Mouse (Mus musculus): Measurements from ENCODE around the gene Lypd6. TPM values are rescaled to one million over a fixed set of nuclear protein-coding genes. Genes with fewer than 3 reads are reported as not detected.

Gene Lypd6
- polyA plus RNA-seq, 1 experiment from 2014 or later, result 10.3 TPM

DNA sequence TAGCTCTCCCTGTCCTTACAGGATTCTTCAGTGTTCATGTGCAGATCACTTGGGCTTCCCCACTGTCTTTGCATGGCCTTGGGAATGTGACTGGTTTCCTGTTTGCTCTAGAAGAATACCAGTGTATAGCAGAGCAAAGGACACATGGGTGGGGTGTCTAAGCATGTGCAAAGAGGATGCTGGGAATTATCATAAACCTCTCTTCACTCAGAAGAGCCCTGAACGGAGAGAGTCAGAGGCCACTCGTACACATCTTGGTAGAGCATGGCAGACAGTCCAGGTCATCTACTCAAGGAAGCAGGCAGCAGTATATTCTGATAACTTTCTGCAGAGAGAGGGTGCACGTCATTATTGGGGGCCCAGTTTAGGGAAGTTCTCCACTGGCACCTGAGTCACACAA lies 122.6 kb downstream of the Lypd6 start:
- no peaks in the 10 kb centered on the region for H3K9me3 ChIP-seq (ENCODE audit: control insufficient read depth, low read length)
- 82% methylated on average over 3 of the region's 3 CpGs for WGBS

DNA sequence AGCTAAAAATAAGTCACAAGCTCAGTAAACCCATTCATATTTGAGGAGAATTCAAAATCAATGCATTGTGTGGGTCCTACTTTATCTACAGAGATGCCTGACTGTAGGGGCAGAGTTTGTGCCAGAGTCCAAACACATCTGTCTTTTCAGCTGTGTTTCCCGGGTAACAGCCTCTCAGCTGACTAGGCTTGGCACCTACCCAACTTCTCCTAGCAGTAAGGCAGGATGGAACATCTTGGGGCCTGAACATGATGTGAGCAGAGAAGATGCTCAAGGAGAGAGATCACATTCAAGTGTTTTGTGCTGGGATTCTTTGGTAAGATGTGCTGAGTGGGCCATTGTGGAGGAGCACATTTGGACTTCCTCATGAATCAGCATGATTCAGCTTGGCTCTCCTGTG lies 130.5 kb downstream of the Lypd6 start:
- WGBS, result 89% methylated on average over 1 of the region's 1 CpGs
- Histone ChIP-seq H3K4me3 (ENCODE audit: low read depth, low read length) (no peak overlapping the region), H3K27ac (ENCODE audit: low read depth, low read length) (no peak overlapping the region), H3K9me3 (ENCODE audit: control insufficient read depth, low read length) (no peaks in the 10 kb centered on the region), H3K36me3 (ENCODE audit: control insufficient read depth, insufficient read depth, low read length) (no peaks in the 10 kb centered on the region), H3K27me3 (ENCODE audit: control insufficient read depth, insufficient read depth, low read length) (no peaks in the 10 kb centered on the region), H3K4me1 (replicated peaks; ENCODE audit: control insufficient read depth, insufficient read depth, low read length) (no peaks in the 10 kb centered on the region), H3K4me2 (ENCODE audit: low read depth, low read length, severe bottlenecking) (no peak overlapping the region), H3K9ac (ENCODE audit: low read length) (no peak overlapping the region)
- ATAC-seq (replicated peaks; ENCODE audit: low FRiP score) (no peak), DNase-seq (ENCODE audit: low spot score) (no peak)

More for the DNA sequence above, 122.6 kb downstream of the Lypd6 start:
- H3K27me3 ChIP-seq (ENCODE audit: control insufficient read depth, insufficient read depth, low read length), result no peaks in the 10 kb centered on the region
- H3K4me1 ChIP-seq (replicated peaks; ENCODE audit: control insufficient read depth, insufficient read depth, low read length), result no peaks in the 10 kb centered on the region
- H3K27ac ChIP-seq (ENCODE audit: low read depth, low read length), result no peak overlapping the region
- H3K9ac ChIP-seq (ENCODE audit: low read length), result no peak overlapping the region
- no peak for DNase-seq (ENCODE audit: low spot score)
- no peak overlapping the region for H3K4me2 ChIP-seq (ENCODE audit: low read depth, low read length, severe bottlenecking)
- H3K36me3 ChIP-seq (ENCODE audit: control insufficient read depth, insufficient read depth, low read length), result no peaks in the 10 kb centered on the region
- H3K4me3 ChIP-seq (ENCODE audit: low read depth, low read length), result no peak overlapping the region
- no peak for ATAC-seq (replicated peaks; ENCODE audit: low FRiP score)

DNA sequence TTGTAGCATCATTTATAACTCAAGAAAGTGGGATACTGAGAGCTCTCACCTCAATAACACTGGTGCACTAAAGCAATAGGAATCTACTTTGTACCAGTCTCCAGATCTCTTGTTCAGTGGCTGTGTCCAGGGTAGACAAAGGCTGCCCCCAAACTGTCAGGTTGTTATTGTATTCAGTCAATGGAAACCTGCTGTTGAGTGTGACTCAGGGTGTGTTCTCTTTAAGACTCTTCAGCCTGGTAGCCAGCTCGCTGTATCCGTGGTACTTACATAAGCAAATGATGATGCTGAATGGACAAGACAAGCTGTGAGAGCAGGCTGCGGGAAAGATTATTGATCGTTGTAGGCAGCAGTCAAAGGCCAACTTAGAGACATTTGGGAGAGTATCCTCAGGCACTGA lies 131.6 kb downstream of the Lypd6 start:
- WGBS, result 82% methylated on average over 4 of the region's 4 CpGs
- no peaks in the 10 kb centered on the region for H3K9me3 ChIP-seq (ENCODE audit: control insufficient read depth, low read length)
- no peaks in the 10 kb centered on the region for H3K27me3 ChIP-seq (ENCODE audit: control insufficient read depth, insufficient read depth, low read length)
- no peak overlapping the region for H3K27ac ChIP-seq (ENCODE audit: low read depth, low read length)
- H3K4me2 ChIP-seq (ENCODE audit: low read depth, low read length, severe bottlenecking), result no peak overlapping the region
- H3K4me1 ChIP-seq (replicated peaks; ENCODE audit: control insufficient read depth, insufficient read depth, low read length), result no peaks in the 10 kb centered on the region
- no peak overlapping the region for H3K9ac ChIP-seq (ENCODE audit: low read length)
- DNase-seq (ENCODE audit: low spot score) (no peak), ATAC-seq (replicated peaks; ENCODE audit: low FRiP score) (no peak)
- H3K36me3 ChIP-seq (ENCODE audit: control insufficient read depth, insufficient read depth, low read length), result no peaks in the 10 kb centered on the region
- H3K4me3 ChIP-seq (ENCODE audit: low read depth, low read length), result no peak overlapping the region

DNA sequence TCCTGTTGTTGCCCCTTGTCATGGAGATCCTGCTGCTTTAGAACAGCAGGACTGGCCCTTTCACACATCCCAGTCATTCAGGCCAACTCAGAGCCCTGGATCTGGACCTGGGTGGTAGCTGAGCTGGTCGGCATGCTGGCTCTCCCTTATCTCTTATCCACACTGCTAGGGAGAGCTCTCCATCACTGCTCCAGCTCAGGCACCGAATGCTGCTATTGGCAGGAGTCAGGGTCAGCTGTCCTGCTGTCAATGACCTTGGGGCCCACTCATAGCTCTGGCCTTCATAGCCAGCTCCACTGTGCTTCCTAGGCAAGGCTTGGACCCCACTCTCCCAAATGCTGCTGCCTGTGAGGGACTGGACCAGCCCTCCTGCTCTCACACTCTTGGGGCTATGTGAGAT lies 134.3 kb downstream of the Lypd6 start:
- DNase-seq (ENCODE audit: low spot score) (no peak), ATAC-seq (replicated peaks; ENCODE audit: low FRiP score) (no peak)
- Histone ChIP-seq H3K4me3 (ENCODE audit: low read depth, low read length) (no peak overlapping the region), H3K9ac (ENCODE audit: low read length) (no peak overlapping the region), H3K36me3 (ENCODE audit: control insufficient read depth, insufficient read depth, low read length) (no peaks in the 10 kb centered on the region), H3K27ac (ENCODE audit: low read depth, low read length) (no peak overlapping the region), H3K9me3 (ENCODE audit: control insufficient read depth, low read length) (no peaks in the 10 kb centered on the region), H3K4me2 (ENCODE audit: low read depth, low read length, severe bottlenecking) (no peak overlapping the region), H3K4me1 (replicated peaks; ENCODE audit: control insufficient read depth, insufficient read depth, low read length) (no peaks in the 10 kb centered on the region), H3K27me3 (ENCODE audit: control insufficient read depth, insufficient read depth, low read length) (no peaks in the 10 kb centered on the region)
- 84% methylated on average over 2 of the region's 2 CpGs for WGBS

DNA sequence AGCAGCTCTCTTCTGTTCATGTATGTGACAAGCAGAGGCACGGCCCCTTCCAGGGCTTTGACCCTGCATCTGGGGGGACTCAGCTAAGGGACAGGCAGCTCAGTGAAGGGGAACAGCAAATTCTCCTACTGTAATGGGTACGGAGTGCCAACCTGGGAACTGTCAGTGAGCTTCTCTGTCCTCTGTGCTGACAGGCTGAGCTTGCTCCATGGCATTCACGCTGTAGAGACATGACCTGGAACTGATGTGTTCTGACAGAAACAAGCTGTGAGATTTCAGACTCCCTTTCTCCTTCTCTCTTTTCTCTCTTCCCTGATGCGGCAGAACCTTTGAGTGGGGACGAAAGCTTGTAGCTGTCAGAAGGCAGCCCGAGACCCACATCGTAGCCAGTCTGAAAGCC lies 154.3 kb downstream of the Lypd6 start:
- WGBS, result 89% methylated on average over 7 of the region's 7 CpGs

DNA sequence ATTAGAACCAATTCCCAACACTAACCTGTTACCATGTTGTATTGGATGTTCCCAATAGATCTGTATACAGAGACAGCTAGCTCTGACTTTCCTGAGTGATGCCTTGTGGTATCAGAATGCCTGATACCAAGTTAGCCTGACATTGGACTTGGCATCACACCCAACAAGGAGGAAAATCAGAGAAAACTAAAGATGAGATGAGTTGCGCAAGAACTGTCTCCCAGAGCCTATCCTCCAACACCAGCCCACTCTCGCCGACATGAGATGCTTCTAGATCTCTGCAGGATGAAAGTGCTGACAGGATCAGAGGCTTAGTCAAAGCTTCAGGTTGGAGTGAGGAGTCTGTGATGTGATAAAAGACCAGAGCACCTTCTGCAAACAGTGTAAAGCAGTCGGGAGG lies 158.8 kb downstream of the Lypd6 start:
- DNase-seq (ENCODE audit: low spot score) (no peak), ATAC-seq (replicated peaks; ENCODE audit: low FRiP score) (no peak)
- WGBS, result 87% methylated on average over 4 of the region's 4 CpGs
- H3K4me3 ChIP-seq (ENCODE audit: low read depth, low read length), result no peak overlapping the region
- H3K4me2 ChIP-seq (ENCODE audit: low read depth, low read length, severe bottlenecking), result no peak overlapping the region
- no peaks in the 10 kb centered on the region for H3K27me3 ChIP-seq (ENCODE audit: control insufficient read depth, insufficient read depth, low read length)
- H3K9ac ChIP-seq (ENCODE audit: low read length), result no peak overlapping the region
- no peaks in the 10 kb centered on the region for H3K36me3 ChIP-seq (ENCODE audit: control insufficient read depth, insufficient read depth, low read length)
- no peaks in the 10 kb centered on the region for H3K9me3 ChIP-seq (ENCODE audit: control insufficient read depth, low read length)
- H3K27ac ChIP-seq (ENCODE audit: low read depth, low read length), result no peak overlapping the region
- H3K4me1 ChIP-seq (replicated peaks; ENCODE audit: control insufficient read depth, insufficient read depth, low read length), result no peaks in the 10 kb centered on the region

More for the DNA sequence above, 154.3 kb downstream of the Lypd6 start:
- no peak overlapping the region for H3K4me2 ChIP-seq (ENCODE audit: low read depth, low read length, severe bottlenecking)
- ATAC-seq (replicated peaks; ENCODE audit: low FRiP score) (no peak), DNase-seq (ENCODE audit: low spot score) (no peak)
- no peaks in the 10 kb centered on the region for H3K27me3 ChIP-seq (ENCODE audit: control insufficient read depth, insufficient read depth, low read length)
- no peak overlapping the region for H3K27ac ChIP-seq (ENCODE audit: low read depth, low read length)
- H3K4me3 ChIP-seq (ENCODE audit: low read depth, low read length), result no peak overlapping the region
- no peaks in the 10 kb centered on the region for H3K36me3 ChIP-seq (ENCODE audit: control insufficient read depth, insufficient read depth, low read length)
- no peaks in the 10 kb centered on the region for H3K4me1 ChIP-seq (replicated peaks; ENCODE audit: control insufficient read depth, insufficient read depth, low read length)
- no peak overlapping the region for H3K9ac ChIP-seq (ENCODE audit: low read length)
- no peaks in the 10 kb centered on the region for H3K9me3 ChIP-seq (ENCODE audit: control insufficient read depth, low read length)

DNA sequence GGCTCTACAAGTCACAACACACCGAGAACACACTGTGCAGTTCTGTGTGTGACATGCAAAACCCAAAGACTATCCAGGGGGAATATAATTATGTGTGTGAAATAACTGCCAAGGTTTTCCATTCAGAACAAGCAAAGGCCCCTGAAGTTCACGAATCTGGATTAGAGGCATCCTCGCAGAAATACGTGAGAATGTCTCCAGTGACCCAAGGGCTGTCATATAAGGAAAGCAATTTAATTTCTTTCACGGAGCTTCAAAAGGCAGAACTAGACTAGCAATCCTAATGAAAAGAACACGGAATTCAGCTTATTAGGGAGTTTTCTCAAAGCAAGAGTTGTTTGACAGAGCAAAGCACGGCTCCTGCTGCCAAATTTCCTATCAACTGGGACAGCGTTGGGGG lies 167.3 kb downstream of the Lypd6 start:
- 65% methylated on average over 8 of the region's 8 CpGs for WGBS
- H3K9me3 ChIP-seq (ENCODE audit: control insufficient read depth, low read length), result no peaks in the 10 kb centered on the region; the same call in 1 of the 2 replicates
- H3K9ac ChIP-seq (ENCODE audit: low read length), result no peak overlapping the region
- H3K27me3 ChIP-seq (ENCODE audit: control insufficient read depth, insufficient read depth, low read length), result no peaks in the 10 kb centered on the region
- H3K4me2 ChIP-seq (ENCODE audit: low read depth, low read length, severe bottlenecking), result no peak overlapping the region
- ATAC-seq (replicated peaks; ENCODE audit: low FRiP score), result no peak
- no peak for DNase-seq (ENCODE audit: low spot score)
- H3K4me3 ChIP-seq (ENCODE audit: low read depth, low read length), result no peak overlapping the region
- H3K27ac ChIP-seq (ENCODE audit: low read depth, low read length), result no peak overlapping the region
- H3K4me1 ChIP-seq (replicated peaks; ENCODE audit: control insufficient read depth, insufficient read depth, low read length), result no peaks in the 10 kb centered on the region
- no peaks in the 10 kb centered on the region for H3K36me3 ChIP-seq (ENCODE audit: control insufficient read depth, insufficient read depth, low read length)

Other genes with a start within 250 kb of the Lypd6 start
- gene Mmadhc, start 230.4 kb downstream of the Lypd6 start, polyA plus RNA-seq (2014; fragmentation: Nextera tagmentation; extraction: Ambion mirVana), result 160 and 170 TPM in 2 replicates

All from forebrain, embryonic 11.5 days (tissue).